Mouse (Mus musculus): Measurements from ENCODE around the gene Ksr1. TPM values are rescaled to one million over a fixed set of nuclear protein-coding genes. Genes with fewer than 3 reads are reported as not detected.

Ksr1 gene
- total and polyA plus RNA-seq, 2 experiments from 2014 or later = 1.9 to 51.3 TPM

DNA sequence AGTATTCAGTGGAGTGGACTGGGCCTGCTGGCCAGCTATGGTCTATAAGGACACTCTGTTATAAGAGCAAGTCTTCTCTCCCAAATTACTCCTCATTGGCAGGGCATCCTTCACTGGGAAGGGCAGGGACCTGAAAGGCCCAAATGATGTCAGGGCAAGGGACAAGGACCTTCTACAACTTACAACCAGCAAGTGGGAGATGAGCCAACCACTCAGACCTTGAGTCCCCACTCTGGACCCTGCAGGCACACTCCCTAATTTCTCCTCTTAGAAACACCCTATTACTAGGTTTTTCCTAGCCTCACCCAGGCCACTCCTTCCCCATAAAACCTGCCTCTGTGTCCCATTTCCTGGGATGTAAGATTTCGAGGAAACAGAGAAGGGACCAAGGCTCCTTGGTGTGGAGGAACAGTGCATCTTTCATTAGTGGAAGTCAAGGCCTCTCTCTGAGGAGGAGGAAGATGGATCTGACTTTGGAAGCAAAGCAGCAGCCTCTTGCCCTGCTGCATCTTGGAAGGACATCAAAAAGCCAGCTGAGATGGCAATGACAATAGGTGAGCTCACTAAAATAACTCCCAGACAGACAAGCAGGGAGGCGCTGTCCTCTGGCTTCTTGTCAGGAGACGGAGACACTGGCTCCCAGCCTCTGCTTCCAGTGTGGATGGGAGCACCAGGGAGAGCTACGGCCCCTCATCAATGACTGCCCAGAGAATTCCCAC, 20.5 kb upstream of the Ksr1 start:
- DNase-seq (ENCODE audit: low spot score) = no peak
- Histone ChIP-seq H3K36me3 (ENCODE audit: insufficient read depth, low read length) (no peaks in the 10 kb centered on the region), H3K4me2 (ENCODE audit: low read depth, low read length) (no peak overlapping the region), H3K9me3 (ENCODE audit: low read length) (no peaks in the 10 kb centered on the region), H3K27ac (no peak overlapping the region), H3K9ac (replicated peaks; ENCODE audit: low read length) (no peak overlapping the region), H3K4me1 (ENCODE audit: insufficient read depth, low read length) (no peaks in the 10 kb centered on the region), H3K4me3 (ENCODE audit: low read length) (no peak overlapping the region), H3K27me3 (ENCODE audit: insufficient read depth, low read length) (no peaks in the 10 kb centered on the region)
- 51% methylated on average over 4 of the region's 4 CpGs for WGBS
- ATAC-seq = no peak
- TF ChIP-seq CTCF (IDR thresholded peaks at IDR 0.05; ENCODE audit: low read depth) = no peak

DNA sequence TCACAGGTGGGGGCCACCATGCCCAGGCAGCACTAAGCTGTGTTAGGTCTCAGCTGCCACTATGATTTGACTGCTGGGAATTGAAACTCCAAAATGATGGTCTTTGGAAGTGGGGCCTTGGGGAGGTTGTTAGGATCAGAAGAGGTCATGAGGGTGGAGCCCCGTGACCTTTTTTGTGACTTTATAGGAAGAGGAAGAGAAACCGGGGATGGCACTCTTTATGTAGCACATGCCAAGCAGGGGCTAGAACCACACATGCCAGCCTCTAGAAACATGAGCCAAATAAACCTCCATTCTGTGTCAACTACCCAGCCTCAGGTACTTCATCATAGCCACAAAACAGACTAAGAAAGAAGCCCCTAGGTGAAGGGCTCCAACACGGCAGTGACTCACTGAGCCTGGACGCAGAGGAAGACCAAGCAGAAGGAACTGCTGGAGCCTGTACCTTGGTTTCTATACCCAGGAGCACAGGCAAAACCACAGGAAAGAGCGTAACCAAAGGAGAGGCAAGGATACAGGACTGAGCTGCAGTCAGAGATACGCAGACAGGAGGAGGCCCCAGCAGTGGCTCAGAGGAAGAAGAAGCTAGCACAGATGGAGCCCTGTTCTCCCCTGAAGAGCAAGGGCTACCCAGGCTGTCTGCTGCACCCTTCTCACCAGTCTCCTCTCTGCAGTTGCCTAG, 15.0 kb upstream of the Ksr1 start:
- 88% methylated on average over 6 of the region's 6 CpGs for WGBS
- no peaks in the 10 kb centered on the region for H3K9me3 ChIP-seq (ENCODE audit: low read length)
- no peak for TF ChIP-seq CTCF (IDR thresholded peaks at IDR 0.05; ENCODE audit: low read depth)

DNA sequence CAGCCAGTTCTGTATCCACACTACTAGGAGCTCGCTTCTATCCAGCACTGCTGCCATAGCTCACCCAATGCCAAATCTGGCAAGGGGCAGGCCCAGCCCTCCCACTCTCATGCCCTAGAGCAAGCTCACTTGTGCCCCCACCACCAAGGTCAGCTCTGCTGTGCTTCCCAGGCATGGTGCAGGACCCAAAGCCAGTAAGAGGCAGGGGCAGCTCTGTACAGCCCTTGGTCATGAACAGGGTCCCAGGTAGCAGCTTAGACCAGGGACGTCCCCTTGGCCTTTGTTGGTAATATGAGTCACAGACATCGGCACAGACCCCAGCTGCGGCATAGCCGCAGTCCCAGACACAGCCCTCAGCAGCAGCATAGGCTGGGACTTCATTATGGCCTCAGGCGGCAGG, 13.9 kb upstream of the Ksr1 start:
- Histone ChIP-seq H3K9ac (replicated peaks; ENCODE audit: low read length) (no peak overlapping the region), H3K4me1 (ENCODE audit: insufficient read depth, low read length) (no peaks in the 10 kb centered on the region), H3K9me3 (ENCODE audit: low read length) (no peaks in the 10 kb centered on the region), H3K27me3 (ENCODE audit: insufficient read depth, low read length) (no peaks in the 10 kb centered on the region), H3K36me3 (ENCODE audit: insufficient read depth, low read length) (no peaks in the 10 kb centered on the region), H3K27ac (no peak overlapping the region), H3K4me3 (ENCODE audit: low read length) (no peak overlapping the region), H3K4me2 (ENCODE audit: low read depth, low read length) (no peak overlapping the region)
- no peak for ATAC-seq
- 69% methylated on average over 6 of the region's 6 CpGs for WGBS
- no peak for DNase-seq (ENCODE audit: low spot score)
- TF ChIP-seq CTCF (IDR thresholded peaks at IDR 0.05; ENCODE audit: low read depth) = no peak

More for the DNA sequence above, 15.0 kb upstream of the Ksr1 start:
- DNase-seq (ENCODE audit: low spot score) = no peak
- Histone ChIP-seq H3K27me3 (ENCODE audit: insufficient read depth, low read length) (no peaks in the 10 kb centered on the region), H3K4me3 (ENCODE audit: low read length) (no peak overlapping the region), H3K36me3 (ENCODE audit: insufficient read depth, low read length) (no peaks in the 10 kb centered on the region), H3K4me1 (ENCODE audit: insufficient read depth, low read length) (no peaks in the 10 kb centered on the region), H3K4me2 (ENCODE audit: low read depth, low read length) (no peak overlapping the region), H3K9ac (replicated peaks; ENCODE audit: low read length) (no peak overlapping the region), H3K27ac (no peak overlapping the region)
- no peak for ATAC-seq

DNA sequence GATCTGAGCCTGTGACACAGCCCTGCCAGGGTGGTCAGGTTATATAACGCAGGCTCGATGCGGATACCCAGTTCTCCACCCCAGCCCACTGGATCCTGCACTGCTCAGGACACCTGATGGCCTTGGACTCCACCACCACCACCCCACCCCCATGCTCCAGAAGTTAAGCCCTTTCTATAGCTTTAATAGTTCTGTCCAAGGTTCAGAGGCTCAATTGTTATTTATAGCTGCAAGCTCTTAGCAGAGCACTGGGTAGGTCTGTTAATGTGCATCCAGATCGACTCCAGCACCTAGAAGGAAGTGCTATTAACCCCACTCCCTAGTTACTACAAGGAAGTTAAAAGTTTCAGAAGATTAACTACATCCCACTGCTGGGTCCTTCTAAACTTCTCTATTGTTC, 11.5 kb upstream of the Ksr1 start:
- ATAC-seq (no peak), DNase-seq (ENCODE audit: low spot score) (no peak)
- no peak overlapping the region for H3K9ac ChIP-seq (replicated peaks; ENCODE audit: low read length)
- no peaks in the 10 kb centered on the region for H3K4me1 ChIP-seq (ENCODE audit: insufficient read depth, low read length)
- no peaks in the 10 kb centered on the region for H3K27me3 ChIP-seq (ENCODE audit: insufficient read depth, low read length)
- H3K36me3 ChIP-seq (ENCODE audit: insufficient read depth, low read length) = no peaks in the 10 kb centered on the region
- no peak overlapping the region for H3K27ac ChIP-seq
- WGBS = 89% methylated on average over 4 of the region's 4 CpGs
- H3K9me3 ChIP-seq (ENCODE audit: low read length) = no peaks in the 10 kb centered on the region
- no peak overlapping the region for H3K4me3 ChIP-seq (ENCODE audit: low read length)
- H3K4me2 ChIP-seq (ENCODE audit: low read depth, low read length) = no peak overlapping the region
- no peak for TF ChIP-seq CTCF (IDR thresholded peaks at IDR 0.05; ENCODE audit: low read depth)

DNA sequence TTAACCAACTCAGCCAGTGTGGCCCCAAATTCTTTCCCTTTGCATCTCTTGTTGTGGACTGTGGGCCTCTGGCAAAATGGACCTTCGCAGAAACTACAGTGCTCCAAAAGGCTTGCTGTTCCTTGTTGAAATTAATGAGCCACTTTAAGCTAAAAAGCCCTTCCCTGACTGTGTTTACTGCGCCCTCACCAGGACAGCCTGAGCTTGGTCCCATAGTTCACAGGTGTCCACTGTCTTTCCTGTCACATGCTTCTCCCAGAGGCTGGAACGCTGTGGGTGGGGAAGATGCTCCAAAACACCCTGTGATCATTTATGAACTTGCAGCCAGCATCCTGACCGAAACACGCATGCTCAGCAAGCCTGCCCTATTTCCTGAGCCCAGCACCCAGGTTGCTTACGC, 9.1 kb upstream of the Ksr1 start:
- Histone ChIP-seq H3K9me3 (ENCODE audit: low read length) (no peaks in the 10 kb centered on the region), H3K9ac (replicated peaks; ENCODE audit: low read length) (no peak overlapping the region), H3K27me3 (ENCODE audit: insufficient read depth, low read length) (no peaks in the 10 kb centered on the region), H3K36me3 (ENCODE audit: insufficient read depth, low read length) (no peaks in the 10 kb centered on the region), H3K4me2 (ENCODE audit: low read depth, low read length) (no peak overlapping the region), H3K4me3 (ENCODE audit: low read length) (no peak overlapping the region), H3K4me1 (ENCODE audit: insufficient read depth, low read length) (no peaks in the 10 kb centered on the region), H3K27ac (no peak overlapping the region)
- DNase-seq (ENCODE audit: low spot score) = no peak
- ATAC-seq = no peak
- 73% methylated on average over 6 of the region's 6 CpGs for WGBS
- no peak for TF ChIP-seq CTCF (IDR thresholded peaks at IDR 0.05; ENCODE audit: low read depth)

DNA sequence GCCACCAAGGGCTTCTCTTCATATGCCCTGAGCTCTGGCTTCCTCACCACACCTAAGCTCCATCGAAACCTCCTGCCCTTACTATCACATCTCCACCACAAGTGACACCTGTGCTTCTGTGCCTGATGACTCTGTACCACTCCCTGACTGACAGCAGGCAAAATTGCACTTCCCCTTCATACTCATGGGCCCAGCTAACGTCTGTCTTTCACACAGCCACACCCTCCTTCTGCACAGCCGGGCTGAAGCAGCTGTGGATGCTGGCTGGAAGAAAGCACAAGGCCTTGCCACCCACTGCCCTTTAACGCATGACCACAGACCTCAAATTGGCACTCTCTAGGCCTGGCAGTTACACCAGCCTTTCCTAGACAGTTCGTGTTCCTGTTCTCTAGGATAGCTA, 6.5 kb upstream of the Ksr1 start:
- no peak overlapping the region for H3K27ac ChIP-seq
- WGBS = 59% methylated on average over 5 of the region's 5 CpGs
- no peak overlapping the region for H3K4me2 ChIP-seq (ENCODE audit: low read depth, low read length)
- H3K9me3 ChIP-seq (ENCODE audit: low read length) = no peaks in the 10 kb centered on the region
- no peaks in the 10 kb centered on the region for H3K4me1 ChIP-seq (ENCODE audit: insufficient read depth, low read length)
- no peak for TF ChIP-seq CTCF (IDR thresholded peaks at IDR 0.05; ENCODE audit: low read depth)
- H3K4me3 ChIP-seq (ENCODE audit: low read length) = no peak overlapping the region
- ATAC-seq = no peak
- no peaks in the 10 kb centered on the region for H3K36me3 ChIP-seq (ENCODE audit: insufficient read depth, low read length)
- no peak overlapping the region for H3K9ac ChIP-seq (replicated peaks; ENCODE audit: low read length)
- no peak for DNase-seq (ENCODE audit: low spot score)
- H3K27me3 ChIP-seq (ENCODE audit: insufficient read depth, low read length) = no peaks in the 10 kb centered on the region

DNA sequence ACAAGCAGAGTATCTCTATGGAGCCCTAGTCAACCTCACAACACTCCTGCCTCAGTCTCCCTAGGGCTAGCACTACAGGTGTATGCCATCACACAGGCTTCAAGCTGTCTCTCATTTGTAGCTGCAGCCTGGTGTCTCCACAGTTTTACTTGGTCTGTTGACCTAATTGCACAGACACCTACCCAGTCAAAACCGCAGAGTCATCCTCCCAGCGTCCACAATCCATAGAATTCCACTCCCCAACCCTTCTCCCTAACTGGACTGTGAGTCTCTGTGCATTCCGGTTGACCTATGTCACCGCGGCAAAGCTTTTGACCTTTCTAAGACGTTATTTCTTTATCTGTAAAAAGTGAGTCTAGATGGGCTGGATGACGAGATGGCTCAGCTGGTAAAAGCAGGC, 5.7 kb upstream of the Ksr1 start:
- WGBS = 73% methylated on average over 7 of the region's 7 CpGs
- no peak overlapping the region for H3K4me3 ChIP-seq (ENCODE audit: low read length)
- DNase-seq (ENCODE audit: low spot score) = no peak
- H3K36me3 ChIP-seq (ENCODE audit: insufficient read depth, low read length) = no peaks in the 10 kb centered on the region
- no peak for ATAC-seq
- no peaks in the 10 kb centered on the region for H3K9me3 ChIP-seq (ENCODE audit: low read length)
- no peak overlapping the region for H3K9ac ChIP-seq (replicated peaks; ENCODE audit: low read length)
- no peak for TF ChIP-seq CTCF (IDR thresholded peaks at IDR 0.05; ENCODE audit: low read depth)
- H3K27ac ChIP-seq = no peak overlapping the region
- no peaks in the 10 kb centered on the region for H3K4me1 ChIP-seq (ENCODE audit: insufficient read depth, low read length)
- H3K27me3 ChIP-seq (ENCODE audit: insufficient read depth, low read length) = no peaks in the 10 kb centered on the region
- H3K4me2 ChIP-seq (ENCODE audit: low read depth, low read length) = no peak overlapping the region

Data from hindbrain, postnatal 0 days (tissue).